Mouse (Mus musculus): ENCODE measurements at regions not wholly inside any gene's neighbourhood (a gene's known extent, or its start where the extent isn't known, plus 50 kb on each side); places are given as distances from the start of the nearest gene placed in this dataset.

- no peak for TF ChIP-seq CTCF (IDR thresholded peaks at IDR 0.05; ENCODE audit: low read depth, low read length)
- no peak for TF ChIP-seq POLR2A (IDR thresholded peaks at IDR 0.05; ENCODE audit: extremely low read depth, insufficient read depth, low read length)
These were observed 156.0 kb upstream of the Ngly1 start for GRCm38 (mm10) chr14:16093133-16093505.

Data from liver, adult 2 months (tissue).